Mouse (Mus musculus): ENCODE measurements around the gene Gpr137b. TPM values are rescaled to one million over a fixed set of nuclear protein-coding genes. Genes with fewer than 3 reads are reported as not detected.
"Not testable (repeated sequence)": the region's sequence is repeated elsewhere in the genome, so short reads cannot be mapped to it uniquely, and the experiment has no call there.

Gpr137b gene
- 6.3 and 7.5 TPM in 2 replicates for polyA plus RNA-seq (2012; ENCODE audit: insufficient read depth, insufficient read length, missing spikeins)

DNA sequence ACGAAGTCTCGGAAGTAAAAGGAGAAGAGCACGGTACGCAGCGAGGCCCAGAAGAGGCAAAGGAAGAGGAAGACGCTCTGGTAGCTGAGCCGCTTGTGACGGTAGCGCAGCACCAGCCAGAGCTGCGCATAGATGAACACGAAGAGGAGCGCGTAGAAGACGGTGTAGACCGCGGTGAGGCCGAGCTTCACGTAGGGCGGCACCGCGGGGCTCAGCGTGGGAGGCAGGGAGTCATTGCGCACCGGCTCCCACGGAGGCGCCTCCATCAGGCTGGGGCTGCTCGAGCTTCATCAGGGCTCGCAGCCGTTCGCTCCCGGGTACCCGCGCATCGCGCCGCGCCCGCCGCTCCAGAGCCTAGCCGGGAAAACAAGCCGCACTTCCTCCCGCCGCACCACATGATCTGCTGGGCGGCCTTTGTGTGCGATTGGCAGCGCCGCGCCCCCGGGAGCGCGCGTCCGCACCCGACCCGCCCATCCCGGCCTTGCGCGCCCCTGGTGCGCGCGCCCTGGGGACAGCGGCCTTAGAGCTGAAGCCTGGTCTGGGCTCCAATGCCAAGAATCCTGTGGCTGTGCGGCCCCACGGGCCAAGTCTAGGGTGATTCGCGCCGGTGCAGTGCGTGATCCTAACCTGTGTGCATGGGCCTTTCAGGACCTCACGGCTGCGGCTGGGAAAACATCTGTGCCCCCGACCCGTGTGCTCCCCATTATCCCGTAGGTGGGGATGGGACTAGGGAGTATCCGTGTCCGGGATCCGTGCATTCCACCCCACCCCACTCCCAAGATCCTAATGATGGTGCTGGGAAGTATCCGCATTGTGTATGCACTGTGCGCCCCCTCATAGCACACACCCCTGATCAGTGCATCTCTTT lies at the start of gene Gpr137b:
Gpr137b (minus strand) TSS at position 787 of the 868 bp plus-strand sequence.
- Histone ChIP-seq H3K27ac (replicated peaks; ENCODE audit: low read depth, low read length) (peak within 1 kb of the TSS; percentile 52; the same call in 1 of the 2 replicates), H3K4me3 (ENCODE audit: insufficient read depth, low read depth, low read length) (peak within 1 kb of the TSS; percentile 68)
- H3K4me1 ChIP-seq (ENCODE audit: control insufficient read depth, insufficient read depth, insufficient read length, low read length), result not testable (repeated sequence)

DNA sequence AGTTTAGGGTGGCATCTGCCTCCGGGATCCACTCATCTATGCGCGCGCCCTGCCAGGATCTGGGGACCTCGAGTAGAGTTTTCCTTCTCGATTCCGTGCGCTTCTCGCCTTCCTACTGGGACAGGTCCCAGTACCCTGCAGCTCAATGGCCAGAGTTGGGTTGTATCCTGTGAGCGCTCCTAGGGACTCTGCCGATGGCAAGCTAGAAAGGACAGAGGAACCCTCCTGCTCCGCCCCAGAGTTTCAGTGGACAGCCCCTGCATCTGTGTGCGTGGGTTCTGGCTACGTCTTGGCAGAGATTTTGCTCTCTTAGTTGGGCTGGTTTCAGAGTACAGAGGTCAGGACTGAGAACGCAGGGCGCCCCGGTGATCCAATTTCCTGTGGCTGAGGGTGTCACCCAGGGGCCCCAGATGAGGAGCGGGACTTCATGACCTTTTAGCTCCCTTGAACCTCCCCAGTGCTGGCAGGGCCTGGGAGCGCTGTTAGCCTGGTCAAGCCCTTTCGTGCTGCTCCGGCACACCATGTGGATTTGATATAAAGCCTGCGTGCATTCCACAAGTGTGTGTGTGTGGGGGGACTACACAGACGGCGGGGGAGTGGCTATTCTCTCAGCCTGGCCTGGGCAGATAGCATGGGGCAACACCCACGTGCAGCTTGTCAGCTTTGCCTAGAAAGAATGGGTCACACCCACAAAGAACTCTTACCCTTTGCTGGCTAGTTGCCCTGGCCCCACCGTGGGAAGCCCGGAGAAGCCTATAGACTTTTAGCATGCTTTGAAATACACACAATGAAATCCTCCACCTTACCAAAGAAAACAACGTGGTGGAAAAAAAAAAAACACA lies 44.5 kb upstream of the Gpr137b start:
- peak overlapping the region; percentile 68 for H3K27ac ChIP-seq (replicated peaks; ENCODE audit: low read depth, low read length)
- H3K4me1 ChIP-seq (ENCODE audit: control insufficient read depth, insufficient read depth, insufficient read length, low read length), result not testable (repeated sequence)

DNA sequence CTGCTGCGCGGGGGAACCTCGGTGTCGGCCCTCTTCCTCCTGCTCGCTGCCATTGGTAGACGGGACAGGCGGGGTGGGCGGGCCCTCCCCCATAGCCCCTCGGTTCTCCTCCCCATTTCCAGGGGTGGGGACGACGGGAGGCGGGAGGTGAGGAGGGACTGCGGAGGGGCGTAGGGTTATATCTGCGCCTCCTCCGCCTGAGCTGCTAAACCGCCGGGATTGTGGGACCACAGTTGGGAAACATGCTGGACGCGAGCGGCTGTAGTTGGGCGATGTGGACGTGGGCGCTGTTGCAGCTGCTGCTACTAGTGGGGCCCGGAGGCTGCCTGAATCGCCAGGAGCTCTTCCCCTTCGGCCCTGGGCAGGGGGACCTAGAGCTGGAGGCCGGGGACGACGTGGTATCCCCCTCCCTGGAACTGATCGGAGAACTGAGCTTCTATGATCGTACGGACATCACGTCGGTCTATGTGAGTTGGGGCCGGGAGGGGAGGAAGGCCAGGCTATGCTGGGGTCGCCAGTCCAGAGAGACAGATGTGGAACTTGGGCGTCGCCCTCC lies 43.7 kb upstream of the Gpr137b start, which contains the start of gene Nid1:
Nid1 (plus strand) TSS at position 92 of the 556 bp plus-strand sequence.
- Histone ChIP-seq H3K4me3 (ENCODE audit: insufficient read depth, low read depth, low read length) (peak within 1 kb of the TSS; percentile 62), H3K27ac (replicated peaks; ENCODE audit: low read depth, low read length) (peak within 1 kb of the TSS; percentile 68)
- not testable (repeated sequence) for H3K4me1 ChIP-seq (ENCODE audit: control insufficient read depth, insufficient read depth, insufficient read length, low read length)

More for the DNA sequence above, 44.5 kb upstream of the Gpr137b start:
- peak overlapping the region; percentile 59 for H3K4me3 ChIP-seq (ENCODE audit: insufficient read depth, low read depth, low read length)

DNA sequence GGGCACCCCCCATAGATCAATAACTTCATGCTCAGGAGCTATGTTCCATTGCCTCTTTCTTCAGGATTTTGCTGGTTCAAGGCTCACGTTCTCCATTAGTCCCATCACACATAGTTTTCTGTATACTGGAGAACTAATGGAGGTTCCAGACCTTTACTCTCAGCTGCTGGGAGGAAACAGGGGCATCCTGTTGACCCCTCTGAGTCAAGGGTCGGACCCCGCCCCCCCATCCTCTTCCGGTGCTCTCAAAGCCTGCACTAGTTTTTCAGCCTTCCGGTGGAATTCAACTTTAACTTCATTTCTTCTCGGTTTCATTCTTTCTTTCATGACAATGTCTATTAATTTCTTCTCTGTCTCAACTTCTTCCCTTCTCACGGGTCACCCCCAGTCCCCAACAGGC lies 42.3 kb upstream of the Gpr137b start:
- H3K27ac ChIP-seq (replicated peaks; ENCODE audit: low read depth, low read length); H3K4me1 ChIP-seq (ENCODE audit: control insufficient read depth, insufficient read depth, insufficient read length, low read length): not testable (repeated sequence)

DNA sequence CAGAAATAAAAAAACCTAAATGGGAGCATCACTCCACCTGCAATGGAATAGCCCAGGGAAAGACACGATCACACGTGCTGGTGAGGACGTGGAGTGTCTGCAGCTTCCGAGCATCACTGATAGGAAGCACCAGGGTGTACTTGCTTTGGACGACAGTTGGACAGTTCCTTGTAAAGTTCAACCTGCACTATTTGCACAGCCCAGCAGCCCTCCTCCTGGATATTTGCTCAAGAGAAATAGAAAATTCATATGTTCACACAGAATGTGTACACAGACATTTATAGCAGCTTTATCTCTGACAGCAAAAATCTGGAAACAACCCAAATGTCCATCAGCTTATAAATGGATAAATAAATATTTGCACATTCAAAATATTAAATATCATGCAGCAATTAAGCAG lies 29.5 kb upstream of the Gpr137b start:
- not testable (repeated sequence) for H3K27ac ChIP-seq (replicated peaks; ENCODE audit: low read depth, low read length); H3K4me3 ChIP-seq (ENCODE audit: insufficient read depth, low read depth, low read length); H3K4me1 ChIP-seq (ENCODE audit: control insufficient read depth, insufficient read depth, insufficient read length, low read length)

More for the DNA sequence above, 42.3 kb upstream of the Gpr137b start:
- not testable (repeated sequence) for H3K4me3 ChIP-seq (ENCODE audit: insufficient read depth, low read depth, low read length)

DNA sequence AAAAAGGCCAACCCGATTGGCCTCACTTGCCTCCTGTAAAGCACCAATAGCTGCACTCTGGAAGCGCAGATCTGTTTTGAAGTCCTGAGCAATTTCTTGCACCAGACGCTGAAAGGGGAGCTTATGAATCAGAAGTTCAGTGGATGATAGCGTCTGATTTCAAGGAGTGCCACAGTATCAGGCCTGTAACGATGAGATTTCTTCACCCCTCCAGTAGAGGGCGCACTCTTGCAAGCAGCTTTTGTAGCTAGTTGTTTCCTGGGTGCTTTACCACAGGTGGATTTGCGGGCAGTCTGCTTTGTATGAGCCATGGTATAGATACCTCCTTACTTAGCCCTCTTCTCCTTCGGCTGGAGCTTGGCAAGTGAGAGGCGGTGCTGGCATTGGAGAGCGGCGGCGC lies 25.0 kb upstream of the Gpr137b start:
- H3K4me1 ChIP-seq (ENCODE audit: control insufficient read depth, insufficient read depth, insufficient read length, low read length); H3K4me3 ChIP-seq (ENCODE audit: insufficient read depth, low read depth, low read length); H3K27ac ChIP-seq (replicated peaks; ENCODE audit: low read depth, low read length): not testable (repeated sequence)

DNA sequence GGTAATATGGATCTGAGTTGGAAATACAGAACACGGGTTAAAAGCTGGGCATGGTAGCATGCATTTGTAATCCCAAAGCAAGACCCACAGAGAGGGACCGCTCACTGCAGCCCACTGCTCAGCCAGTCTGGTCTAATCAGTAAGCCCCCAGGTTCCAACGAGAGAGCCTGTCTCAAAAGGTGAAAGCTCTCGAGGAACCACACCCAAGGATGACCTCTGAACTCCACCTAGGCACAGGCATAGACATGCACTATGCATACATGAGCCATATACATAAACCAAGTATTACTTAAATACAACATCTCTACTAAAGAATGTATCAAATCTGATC lies 22.2 kb upstream of the Gpr137b start:
- not testable (repeated sequence) for H3K27ac ChIP-seq (replicated peaks; ENCODE audit: low read depth, low read length); H3K4me3 ChIP-seq (ENCODE audit: insufficient read depth, low read depth, low read length); H3K4me1 ChIP-seq (ENCODE audit: control insufficient read depth, insufficient read depth, insufficient read length, low read length)

DNA sequence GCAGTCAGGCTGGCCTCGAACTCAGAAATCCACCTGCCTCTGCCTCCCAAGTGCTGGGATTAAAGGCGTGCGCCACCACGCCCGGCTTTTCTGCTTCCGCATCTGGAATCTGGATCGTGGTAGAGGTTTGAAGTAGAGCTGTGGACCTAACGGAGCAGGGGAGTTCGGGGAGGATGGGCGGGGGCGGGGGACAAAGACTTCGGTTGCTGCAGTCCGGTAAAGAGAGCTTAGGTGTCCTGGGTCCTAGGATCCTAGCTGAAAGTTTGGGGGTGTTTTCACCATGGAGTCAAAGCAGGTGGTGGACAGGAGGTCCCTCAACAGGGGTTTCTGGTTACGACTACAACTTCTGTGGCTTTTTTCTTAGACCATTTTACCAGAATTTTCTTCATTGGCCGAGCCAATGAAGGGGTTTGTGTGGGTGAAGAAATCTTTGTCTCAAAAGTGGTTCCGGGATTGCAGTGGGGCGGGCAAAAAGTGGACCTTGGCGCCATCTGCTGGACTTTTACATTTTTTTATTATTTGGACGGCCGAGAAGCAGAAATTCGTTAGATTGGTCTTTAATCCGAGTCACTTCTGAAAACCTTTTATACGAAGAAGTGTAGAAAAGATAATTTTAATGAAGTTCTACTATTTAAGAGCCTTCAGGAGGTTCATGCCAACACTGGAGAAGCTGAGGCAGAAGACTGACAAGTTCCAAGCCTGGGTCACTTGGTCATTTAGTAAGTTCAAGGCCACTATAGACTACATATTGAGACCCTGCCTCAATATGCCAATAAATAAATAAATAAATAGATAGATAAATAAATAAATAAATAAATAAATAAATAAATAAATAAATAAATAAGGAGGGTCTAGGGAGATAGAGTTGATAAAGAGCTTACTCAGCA lies 21.5 kb upstream of the Gpr137b start:
- not testable (repeated sequence) for H3K4me3 ChIP-seq (ENCODE audit: insufficient read depth, low read depth, low read length); H3K27ac ChIP-seq (replicated peaks; ENCODE audit: low read depth, low read length)

DNA sequence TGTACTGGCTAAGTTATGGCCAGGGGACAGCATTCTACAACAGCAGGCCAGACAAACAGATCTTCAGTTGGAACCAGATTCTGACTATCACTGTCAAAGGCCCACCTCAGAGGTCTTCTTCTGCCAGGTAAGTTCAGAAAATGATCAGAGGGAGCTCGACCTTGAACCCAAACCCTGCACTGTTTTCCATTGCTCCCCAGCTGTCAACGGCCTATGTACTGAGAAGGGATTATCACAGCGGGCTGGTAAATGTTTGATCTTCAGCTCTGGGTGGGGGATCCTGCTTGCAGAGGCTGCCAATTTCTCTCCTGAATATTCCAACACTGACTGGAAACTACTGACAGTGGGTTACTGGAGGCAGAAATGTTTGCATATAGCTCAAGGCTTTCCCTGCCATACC lies 20.4 kb upstream of the Gpr137b start:
- no peaks in the 10 kb centered on the region for H3K4me1 ChIP-seq (ENCODE audit: control insufficient read depth, insufficient read depth, insufficient read length, low read length)
- no peak overlapping the region for H3K27ac ChIP-seq (replicated peaks; ENCODE audit: low read depth, low read length)
- no peak overlapping the region for H3K4me3 ChIP-seq (ENCODE audit: insufficient read depth, low read depth, low read length)

More for the DNA sequence above, 21.5 kb upstream of the Gpr137b start:
- H3K4me1 ChIP-seq (ENCODE audit: control insufficient read depth, insufficient read depth, insufficient read length, low read length), result not testable (repeated sequence)

DNA sequence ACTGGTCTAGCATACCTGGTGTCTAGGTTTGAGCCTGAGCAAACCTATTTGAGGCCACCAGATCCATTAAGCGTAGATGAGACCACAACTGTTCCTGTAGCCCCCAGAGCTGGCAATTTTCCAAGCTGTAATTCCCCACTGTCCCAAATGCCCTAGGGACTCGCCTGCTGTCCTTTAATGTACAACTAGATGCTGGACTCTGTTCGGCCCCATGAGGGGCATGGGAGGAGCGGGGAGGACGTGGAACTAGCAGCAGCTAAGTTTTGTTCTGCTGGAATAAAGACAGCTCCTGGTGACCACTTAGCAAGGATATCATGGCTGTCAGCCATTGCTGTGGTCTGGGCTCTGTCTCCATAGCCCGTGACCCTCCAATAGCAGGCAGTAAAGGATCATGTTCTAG lies 11.7 kb upstream of the Gpr137b start:
- not testable (repeated sequence) for H3K4me3 ChIP-seq (ENCODE audit: insufficient read depth, low read depth, low read length); H3K4me1 ChIP-seq (ENCODE audit: control insufficient read depth, insufficient read depth, insufficient read length, low read length); H3K27ac ChIP-seq (replicated peaks; ENCODE audit: low read depth, low read length)

DNA sequence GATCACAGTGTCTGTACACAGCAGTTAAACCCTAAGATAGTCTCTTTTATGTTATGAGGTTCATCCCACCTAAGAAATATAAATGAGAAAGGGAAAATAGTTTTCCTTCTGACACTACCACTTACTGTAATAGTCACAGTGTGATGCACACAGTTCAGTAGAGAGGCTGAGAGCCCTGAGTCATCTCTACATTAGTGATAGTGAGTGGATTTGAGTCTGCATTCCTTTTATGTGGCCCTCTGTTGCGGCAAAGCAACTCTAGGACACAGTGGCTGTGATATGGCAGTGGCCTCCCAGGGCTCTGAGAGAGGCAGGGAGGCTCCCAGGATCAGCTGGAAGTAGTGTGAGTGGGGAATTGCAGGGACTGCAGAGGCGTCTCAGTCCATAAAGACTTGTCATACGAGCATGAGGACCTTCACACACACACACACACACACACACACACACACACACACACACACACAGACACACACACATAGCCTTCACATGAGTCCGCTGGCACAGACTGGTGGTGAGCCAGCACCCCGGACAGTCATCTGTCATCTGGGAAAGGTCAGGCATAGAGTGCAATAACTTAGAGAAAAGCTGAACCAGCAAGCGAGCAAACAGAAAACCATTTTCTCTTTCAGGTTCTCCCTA lies 10.8 kb upstream of the Gpr137b start:
- not testable (repeated sequence) for H3K27ac ChIP-seq (replicated peaks; ENCODE audit: low read depth, low read length); H3K4me1 ChIP-seq (ENCODE audit: control insufficient read depth, insufficient read depth, insufficient read length, low read length); H3K4me3 ChIP-seq (ENCODE audit: insufficient read depth, low read depth, low read length)

DNA sequence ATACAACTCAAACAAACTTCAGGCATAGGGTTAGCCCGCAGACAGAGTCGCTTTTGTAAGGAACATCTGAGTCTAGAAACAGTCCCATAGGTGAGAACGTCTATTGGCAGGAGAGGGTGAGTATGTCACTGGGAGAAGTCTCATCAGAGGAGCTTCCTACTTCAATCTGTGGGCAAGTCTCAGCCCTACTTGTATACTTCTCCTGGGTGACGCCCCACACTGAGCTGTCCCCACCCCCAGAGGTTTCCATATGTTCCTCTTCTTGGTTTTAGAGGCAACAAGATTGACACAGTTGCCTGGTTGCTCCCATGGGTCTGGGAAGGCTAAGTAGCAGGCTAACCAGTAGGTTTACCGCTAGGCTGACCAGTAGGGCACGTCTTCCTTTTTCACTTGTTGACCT lies 10.0 kb upstream of the Gpr137b start:
- not testable (repeated sequence) for H3K27ac ChIP-seq (replicated peaks; ENCODE audit: low read depth, low read length); H3K4me1 ChIP-seq (ENCODE audit: control insufficient read depth, insufficient read depth, insufficient read length, low read length); H3K4me3 ChIP-seq (ENCODE audit: insufficient read depth, low read depth, low read length)

DNA sequence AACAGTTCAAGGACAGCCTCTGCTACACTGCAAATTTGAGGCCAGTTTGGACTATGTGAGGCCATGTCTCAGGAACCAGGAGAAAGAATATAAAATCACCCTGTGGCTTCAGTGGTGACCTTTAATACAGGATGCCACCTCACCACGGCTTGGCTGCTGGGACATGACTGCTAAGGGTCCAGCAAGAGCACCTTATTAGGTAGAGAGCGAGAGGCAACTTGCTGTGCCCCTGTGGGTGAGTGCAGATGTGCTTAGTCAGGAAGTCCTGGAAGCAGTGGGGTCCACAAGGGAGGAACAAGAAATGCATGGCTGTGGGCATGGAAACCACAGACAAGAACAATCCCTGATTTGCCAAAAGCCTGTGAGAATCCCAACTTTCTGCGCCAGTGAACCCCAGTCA lies 9.6 kb upstream of the Gpr137b start:
- not testable (repeated sequence) for H3K4me3 ChIP-seq (ENCODE audit: insufficient read depth, low read depth, low read length); H3K4me1 ChIP-seq (ENCODE audit: control insufficient read depth, insufficient read depth, insufficient read length, low read length); H3K27ac ChIP-seq (replicated peaks; ENCODE audit: low read depth, low read length)

DNA sequence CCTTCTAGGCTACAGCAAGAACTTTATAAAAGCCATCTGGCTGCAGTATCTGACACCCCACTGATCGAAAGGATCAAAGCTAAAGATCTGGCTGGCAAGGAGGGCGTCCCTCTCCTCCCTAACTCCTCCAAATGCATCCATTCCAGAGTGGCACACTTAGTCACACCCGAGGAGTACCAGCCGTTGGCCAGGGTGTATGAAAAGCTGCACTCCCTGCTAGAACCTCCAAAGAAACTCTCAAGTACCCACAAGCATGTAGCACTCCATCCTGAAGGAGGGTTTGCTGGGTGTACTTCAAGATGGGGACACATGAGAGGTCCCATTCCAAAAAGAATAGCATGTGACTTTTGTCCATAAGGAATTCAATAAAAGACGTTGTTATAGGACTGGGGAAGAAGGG lies 9.0 kb upstream of the Gpr137b start:
- H3K4me3 ChIP-seq (ENCODE audit: insufficient read depth, low read depth, low read length); H3K27ac ChIP-seq (replicated peaks; ENCODE audit: low read depth, low read length); H3K4me1 ChIP-seq (ENCODE audit: control insufficient read depth, insufficient read depth, insufficient read length, low read length): not testable (repeated sequence)

Data from brown adipose tissue, adult 24 weeks (tissue).